Mouse (Mus musculus) limb, embryonic 15.5 days (tissue): ENCODE measurements around the gene Mrpl49. TPM values are rescaled to one million over a fixed set of nuclear protein-coding genes. Genes with fewer than 3 reads are reported as not detected.

Experiments
- ATAC-seq: fragments of 200-750 bp; cut with Nextera tagmentation; 2 replicates; pipeline ENCODE4 v1.8.0; 2017; ENCODE audit warnings: low read depth, moderate TSS enrichment; ENCODE audit not compliant: insufficient number of reproducible peaks, low FRiP score, low TSS enrichment
- H3K27ac ChIP-seq: fragments of 300-500 bp; sonication (generic); 2 replicates; pipeline ENCODE4 v1.5.1; 2015; ENCODE audit warnings: moderate library complexity, mild to moderate bottlenecking, inconsistent platforms
- H3K27me3 ChIP-seq: fragments of 300-500 bp; sonication (generic); 2 replicates; pipeline ENCODE4 v1.6.1; 2015; ENCODE audit warnings: inconsistent platforms
- H3K36me3 ChIP-seq: fragments of 300-500 bp; sonication (generic); 2 replicates; pipeline ENCODE4 v1.6.1; 2015; ENCODE audit warnings: inconsistent platforms
- H3K4me1 ChIP-seq: fragments of 300-500 bp; sonication (generic); 2 replicates; pipeline ENCODE4 v1.6.1; 2015; ENCODE audit warnings: inconsistent platforms
- H3K4me2 ChIP-seq: fragments of 300-500 bp; sonication (generic); 2 replicates; pipeline ENCODE4 v1.6.1; 2015; ENCODE audit warnings: mild to moderate bottlenecking, inconsistent platforms
- H3K4me3 ChIP-seq: fragments of 300-500 bp; sonication (generic); 2 replicates; pipeline ENCODE4 v1.5.1; 2015; ENCODE audit warnings: mild to moderate bottlenecking, inconsistent platforms
- H3K9ac ChIP-seq: fragments of 300-500 bp; sonication (generic); 2 replicates; pipeline ENCODE4 v1.6.1; 2015; ENCODE audit warnings: inconsistent platforms
- H3K9me3 ChIP-seq: fragments of 300-500 bp; sonication (generic); 2 replicates; pipeline ENCODE4 v1.6.1; 2016; ENCODE audit warnings: inconsistent platforms
- WGBS: fragments of 180-500 bp; shearing (Covaris S2); methylation state at CpG from one replicate; pipeline ENCODE4 v1.1.7; 2015; 5-methylcytosine and 5-hydroxymethylcytosine counted together
- polyA plus RNA-seq: library from polyadenylated mRNA; unstranded; fragments of >200 nt; fragmentation: Nextera tagmentation; extraction: Ambion mirVana; gene quantifications from 2 replicates; pipeline ENCODE4 v1.2.1, GENCODE M21; 2015

The Mrpl49 gene
- polyA plus RNA-seq: 66.8 and 67.5 TPM in 2 replicates

GRCm38 (mm10) chr19:6057313-6058096 is at the start of gene Mrpl49, which contains the start of gene Fau:
Mrpl49 (minus strand) TSS chr19:6057785.
Fau (plus strand) TSS chr19:6057844.
- under 1% methylated on average over 63 of the region's 63 CpGs for WGBS
- H3K27ac ChIP-seq: peak within 1 kb of the TSS; percentile 84
- no peaks in the 10 kb centered on the region for H3K9me3 ChIP-seq
- H3K4me1 ChIP-seq: peaks cover 35% of the 10 kb centered on the region
- H3K27me3 ChIP-seq: no peaks in the 10 kb centered on the region
- H3K4me3 ChIP-seq: peak within 1 kb of the TSS; percentile 90
- H3K9ac ChIP-seq: peak within 1 kb of the TSS; percentile 90
- ATAC-seq: peak; percentile 87
- H3K36me3 ChIP-seq: peaks cover 42% of the 10 kb centered on the region
- peak within 1 kb of the TSS; percentile 70 for H3K4me2 ChIP-seq

- ATAC-seq: no peak
- H3K4me2 ChIP-seq: no peak within 1 kb of the TSS
- H3K4me3 ChIP-seq: no peak within 1 kb of the TSS
- no peaks in the 10 kb centered on the region for H3K4me1 ChIP-seq
- H3K27me3 ChIP-seq: no peaks in the 10 kb centered on the region
- 78% methylated on average over 7 of the region's 7 CpGs for WGBS
- H3K9me3 ChIP-seq: no peaks in the 10 kb centered on the region
- no peaks in the 10 kb centered on the region for H3K36me3 ChIP-seq
- no peak within 1 kb of the TSS for H3K9ac ChIP-seq
- H3K27ac ChIP-seq: no peak within 1 kb of the TSS
Observed at GRCm38 (mm10) chr19:6105586-6105985, 48.0 kb upstream of the Mrpl49 start, which contains the start of gene Naaladl1. Naaladl1 (plus strand) TSS chr19:6105782.

- Histone ChIP-seq H3K9ac (no peak overlapping the region), H3K27ac (no peak overlapping the region), H3K36me3 (no peaks in the 10 kb centered on the region), H3K4me1 (no peaks in the 10 kb centered on the region), H3K4me2 (no peak overlapping the region), H3K4me3 (no peak overlapping the region), H3K9me3 (no peaks in the 10 kb centered on the region), H3K27me3 (no peaks in the 10 kb centered on the region)
- ATAC-seq: no peak
- WGBS: 83% methylated on average over 4 of the region's 4 CpGs
Observed at GRCm38 (mm10) chr19:6104476-6104875, 46.9 kb upstream of the Mrpl49 start.

- Histone ChIP-seq H3K27me3 (no peaks in the 10 kb centered on the region), H3K4me2 (no peak overlapping the region), H3K9ac (no peak overlapping the region), H3K27ac (no peak overlapping the region), H3K36me3 (no peaks in the 10 kb centered on the region), H3K4me3 (no peak overlapping the region), H3K4me1 (no peaks in the 10 kb centered on the region), H3K9me3 (no peaks in the 10 kb centered on the region)
- ATAC-seq: no peak
- 76% methylated on average over 6 of the region's 6 CpGs for WGBS
Observed at GRCm38 (mm10) chr19:6102169-6102853, 44.7 kb upstream of the Mrpl49 start.

- Histone ChIP-seq H3K9ac (no peak overlapping the region), H3K27ac (no peak overlapping the region), H3K4me1 (no peaks in the 10 kb centered on the region), H3K36me3 (no peaks in the 10 kb centered on the region), H3K4me2 (no peak overlapping the region), H3K9me3 (no peaks in the 10 kb centered on the region), H3K4me3 (no peak overlapping the region), H3K27me3 (no peaks in the 10 kb centered on the region)
- ATAC-seq: no peak
- 35% methylated on average over 6 of the region's 6 CpGs for WGBS
Observed at GRCm38 (mm10) chr19:6101186-6101585, 43.6 kb upstream of the Mrpl49 start.

- no peak for ATAC-seq
- H3K9ac ChIP-seq: no peak overlapping the region
- no peaks in the 10 kb centered on the region for H3K9me3 ChIP-seq
- WGBS: 86% methylated on average over 3 of the region's 3 CpGs
- no peak overlapping the region for H3K27ac ChIP-seq
- H3K4me3 ChIP-seq: no peak overlapping the region
- no peak overlapping the region for H3K4me2 ChIP-seq
- H3K4me1 ChIP-seq: no peaks in the 10 kb centered on the region
- peaks cover 23% of the 10 kb centered on the region for H3K36me3 ChIP-seq
- H3K27me3 ChIP-seq: no peaks in the 10 kb centered on the region
Observed at GRCm38 (mm10) chr19:6097847-6098246, 40.3 kb upstream of the Mrpl49 start.

GRCm38 (mm10) chr19:6094119-6094518 is 36.5 kb upstream of the Mrpl49 start, which contains the start of gene AC131692.1:
AC131692.1 (plus strand) TSS chr19:6094419.
- H3K36me3 ChIP-seq: peaks cover 57% of the 10 kb centered on the region

GRCm38 (mm10) chr19:6088841-6089240 is 31.3 kb upstream of the Mrpl49 start:
- H3K27ac ChIP-seq: no peak overlapping the region
- 94% methylated on average over 13 of the region's 13 CpGs for WGBS
- peaks cover 16% of the 10 kb centered on the region for H3K4me1 ChIP-seq
- H3K9me3 ChIP-seq: no peaks in the 10 kb centered on the region
- H3K9ac ChIP-seq: no peak overlapping the region
- no peaks in the 10 kb centered on the region for H3K27me3 ChIP-seq
- no peak for ATAC-seq
- no peak overlapping the region for H3K4me3 ChIP-seq
- H3K4me2 ChIP-seq: no peak overlapping the region
- H3K36me3 ChIP-seq: peaks cover 55% of the 10 kb centered on the region

More at GRCm38 (mm10) chr19:6094119-6094518, 36.5 kb upstream of the Mrpl49 start, which contains the start of gene AC131692.1:
- no peaks in the 10 kb centered on the region for H3K4me1 ChIP-seq
- no peak within 1 kb of the TSS for H3K9ac ChIP-seq
- no peak for ATAC-seq
- H3K9me3 ChIP-seq: no peaks in the 10 kb centered on the region
- no peaks in the 10 kb centered on the region for H3K27me3 ChIP-seq
- H3K4me2 ChIP-seq: no peak within 1 kb of the TSS
- H3K27ac ChIP-seq: no peak within 1 kb of the TSS
- WGBS: 91% methylated on average over 7 of the region's 7 CpGs
- H3K4me3 ChIP-seq: no peak within 1 kb of the TSS

- under 1% methylated on average over 17 of the region's 17 CpGs for WGBS
- Histone ChIP-seq H3K4me3 (peak overlapping the region; percentile 52), H3K4me1 (peaks cover 22% of the 10 kb centered on the region), H3K36me3 (peaks cover 60% of the 10 kb centered on the region), H3K27ac (peak overlapping the region; percentile 61; the same call in 1 of the 2 replicates), H3K4me2 (peak overlapping the region; percentile 85), H3K27me3 (no peaks in the 10 kb centered on the region), H3K9ac (peak overlapping the region; percentile 8), H3K9me3 (no peaks in the 10 kb centered on the region)
- no peak for ATAC-seq
Observed at GRCm38 (mm10) chr19:6085417-6085879, 27.9 kb upstream of the Mrpl49 start.

GRCm38 (mm10) chr19:6084478-6085248 is 27.1 kb upstream of the Mrpl49 start, which contains the start of the genes Zfpl1 and Cdca5:
Zfpl1 (minus strand) TSS chr19:6084956.
Cdca5 (plus strand) TSS chr19:6084983.
- Histone ChIP-seq H3K4me1 (peaks cover 22% of the 10 kb centered on the region), H3K36me3 (peaks cover 60% of the 10 kb centered on the region), H3K4me2 (peak within 1 kb of the TSS; percentile 85), H3K9me3 (no peaks in the 10 kb centered on the region), H3K27ac (peak within 1 kb of the TSS; percentile 82), H3K9ac (peak within 1 kb of the TSS; percentile 39), H3K4me3 (peak within 1 kb of the TSS; percentile 52), H3K27me3 (no peaks in the 10 kb centered on the region)
- ATAC-seq: peak; percentile 87
- WGBS: under 1% methylated on average over 58 of the region's 58 CpGs

- no peak within 1 kb of the TSS for H3K27ac ChIP-seq
- H3K4me2 ChIP-seq: no peak within 1 kb of the TSS
- no peaks in the 10 kb centered on the region for H3K27me3 ChIP-seq
- H3K4me1 ChIP-seq: peaks cover 22% of the 10 kb centered on the region
- 89% methylated on average over 9 of the region's 9 CpGs for WGBS
- no peak within 1 kb of the TSS for H3K9ac ChIP-seq
- H3K4me3 ChIP-seq: no peak within 1 kb of the TSS
- H3K9me3 ChIP-seq: no peaks in the 10 kb centered on the region
- peaks cover 41% of the 10 kb centered on the region for H3K36me3 ChIP-seq
- ATAC-seq: no peak
Observed at GRCm38 (mm10) chr19:6082156-6082555, 24.6 kb upstream of the Mrpl49 start, which contains the start of gene Gm28374. Gm28374 (minus strand) TSS chr19:6082256.
